Mouse (Mus musculus) midbrain, embryonic 13.5 days (tissue): ENCODE data around the gene Sptbn4. TPM values are rescaled to one million over a fixed set of nuclear protein-coding genes. Genes with fewer than 3 reads are reported as not detected.

ENCODE experiments used
- ATAC-seq: fragments of 200-750 bp; cut with Nextera tagmentation; 2 replicates; pipeline ENCODE4 v1.8.0; 2017; ENCODE audit warnings: mild to moderate bottlenecking, moderate TSS enrichment, moderate library complexity
- H3K27ac ChIP-seq: fragments of 300-500 bp; sonication (generic); 2 replicates; pipeline ENCODE4 v1.5.1; 2015; ENCODE audit warnings: inconsistent platforms, mild to moderate bottlenecking, moderate library complexity
- H3K27me3 ChIP-seq: fragments of 300-500 bp; sonication (generic); 2 replicates; pipeline ENCODE4 v1.6.1; 2015; ENCODE audit warnings: mild to moderate bottlenecking, inconsistent platforms
- H3K36me3 ChIP-seq: fragments of 300-500 bp; sonication (generic); 2 replicates; pipeline ENCODE4 v1.6.1; 2015; ENCODE audit warnings: mild to moderate bottlenecking, inconsistent platforms
- H3K4me1 ChIP-seq: fragments of 300-500 bp; sonication (generic); replicated peaks from 2 replicates; pipeline ENCODE4 v1.6.1; 2015; ENCODE audit warnings: inconsistent platforms
- H3K4me2 ChIP-seq: fragments of 300-500 bp; sonication (generic); replicated peaks from 2 replicates; pipeline ENCODE4 v1.6.1; 2015; ENCODE audit warnings: moderate library complexity, mild to moderate bottlenecking, inconsistent platforms
- H3K4me3 ChIP-seq: fragments of 300-500 bp; sonication (generic); replicated peaks from 2 replicates; pipeline ENCODE4 v1.5.1; 2015; ENCODE audit warnings: mild to moderate bottlenecking, inconsistent platforms
- H3K9ac ChIP-seq: fragments of 300-500 bp; sonication (generic); replicated peaks from 2 replicates; pipeline ENCODE4 v1.6.1; 2015; ENCODE audit warnings: mild to moderate bottlenecking, inconsistent platforms
- H3K9me3 ChIP-seq: fragments of 300-500 bp; sonication (generic); 2 replicates; pipeline ENCODE4 v1.6.1; 2016; ENCODE audit warnings: mild to moderate bottlenecking, inconsistent platforms
- WGBS: fragments of 180-500 bp; shearing (Covaris S2); methylation state at CpG from one replicate; pipeline ENCODE4 v1.1.7; 2015; 5-methylcytosine and 5-hydroxymethylcytosine counted together
- polyA plus RNA-seq: library from polyadenylated mRNA; unstranded; fragments of >200 nt; fragmentation: Nextera tagmentation; extraction: Ambion mirVana; gene quantifications from 2 replicates; pipeline ENCODE4 v1.2.1, GENCODE M21; 2015

The Sptbn4 gene
- polyA plus RNA-seq, 1 experiment from 2014 or later = 2.2 TPM

GRCm38 (mm10) chr7:27396184-27397047 is 51.1 kb downstream of the Sptbn4 start:
- Histone ChIP-seq H3K36me3 (no peaks in the 10 kb centered on the region), H3K4me2 (peak overlapping the region; percentile 78), H3K9me3 (no peaks in the 10 kb centered on the region), H3K27ac (no peak overlapping the region), H3K27me3 (peaks cover 95% of the 10 kb centered on the region), H3K4me1 (peaks cover 14% of the 10 kb centered on the region), H3K4me3 (peak overlapping the region; percentile 52), H3K9ac (peak overlapping the region; percentile 64)
- ATAC-seq = peak; percentile 74
- 2% methylated on average over 21 of the region's 68 CpGs for WGBS

DNA sequence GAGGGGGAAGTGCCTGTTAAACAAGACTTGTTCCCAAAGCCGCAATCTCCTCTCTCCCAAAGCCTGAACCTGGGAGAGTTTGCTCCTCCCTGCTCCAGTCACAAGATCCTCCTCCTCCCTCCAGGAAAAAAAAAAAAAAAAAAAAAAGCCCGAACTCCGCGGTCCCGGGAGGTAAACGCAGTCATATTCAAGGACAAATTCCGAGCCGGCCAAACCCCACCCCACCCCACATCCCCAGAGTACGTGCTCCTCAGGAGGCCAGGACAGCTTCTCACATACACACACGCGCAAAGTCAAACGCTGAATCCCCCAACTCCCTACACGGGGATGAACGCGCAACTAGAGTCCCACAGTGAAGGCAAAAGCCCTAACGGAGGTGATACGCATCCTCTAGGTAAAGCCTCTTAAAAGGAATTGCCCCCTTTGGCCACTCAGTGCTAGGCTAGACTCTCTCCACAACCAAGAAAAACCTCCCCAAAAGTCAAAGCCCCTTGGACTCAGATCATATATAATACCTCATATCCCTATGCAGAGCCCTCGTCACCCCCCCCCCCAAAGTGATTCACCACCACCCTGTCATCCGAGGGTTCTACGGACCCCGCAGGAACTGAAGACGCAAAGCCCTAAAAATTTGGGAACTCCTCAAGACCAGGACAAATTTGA is 51.8 kb downstream of the Sptbn4 start:
- Histone ChIP-seq H3K9ac (peak overlapping the region; percentile 64; the same call in 1 of the 2 replicates), H3K4me1 (peaks cover 14% of the 10 kb centered on the region), H3K9me3 (no peaks in the 10 kb centered on the region), H3K27me3 (peaks cover 95% of the 10 kb centered on the region), H3K36me3 (no peaks in the 10 kb centered on the region), H3K4me3 (peak overlapping the region; percentile 52), H3K4me2 (peak overlapping the region; percentile 78), H3K27ac (no peak overlapping the region)
- 0 out of 2 replicates have a peak, but pooled peaks have one; percentile 21 for ATAC-seq
- 2% methylated on average over 22 of the region's 22 CpGs for WGBS

- ATAC-seq = no peak
- H3K9ac ChIP-seq = no peak overlapping the region
- H3K27me3 ChIP-seq = peaks cover 62% of the 10 kb centered on the region
- H3K9me3 ChIP-seq = no peaks in the 10 kb centered on the region
- no peak overlapping the region for H3K4me3 ChIP-seq
- H3K27ac ChIP-seq = no peak overlapping the region
- WGBS = 49% methylated on average over 16 of the region's 16 CpGs
- H3K4me2 ChIP-seq = no peak overlapping the region
- peaks cover 8% of the 10 kb centered on the region for H3K4me1 ChIP-seq
- no peaks in the 10 kb centered on the region for H3K36me3 ChIP-seq
Observed at GRCm38 (mm10) chr7:27391416-27391815, 56.1 kb downstream of the Sptbn4 start.

GRCm38 (mm10) chr7:27389213-27389612 is 58.3 kb downstream of the Sptbn4 start:
- Histone ChIP-seq H3K27me3 (peaks cover 40% of the 10 kb centered on the region), H3K4me1 (0 out of 2 replicates have a peak, but pooled peaks cover under 1% of the 10 kb centered on the region), H3K9ac (no peak overlapping the region), H3K36me3 (no peaks in the 10 kb centered on the region), H3K27ac (no peak overlapping the region), H3K4me3 (no peak overlapping the region), H3K4me2 (no peak overlapping the region), H3K9me3 (no peaks in the 10 kb centered on the region)
- ATAC-seq = no peak
- WGBS = 75% methylated on average over 6 of the region's 6 CpGs

DNA sequence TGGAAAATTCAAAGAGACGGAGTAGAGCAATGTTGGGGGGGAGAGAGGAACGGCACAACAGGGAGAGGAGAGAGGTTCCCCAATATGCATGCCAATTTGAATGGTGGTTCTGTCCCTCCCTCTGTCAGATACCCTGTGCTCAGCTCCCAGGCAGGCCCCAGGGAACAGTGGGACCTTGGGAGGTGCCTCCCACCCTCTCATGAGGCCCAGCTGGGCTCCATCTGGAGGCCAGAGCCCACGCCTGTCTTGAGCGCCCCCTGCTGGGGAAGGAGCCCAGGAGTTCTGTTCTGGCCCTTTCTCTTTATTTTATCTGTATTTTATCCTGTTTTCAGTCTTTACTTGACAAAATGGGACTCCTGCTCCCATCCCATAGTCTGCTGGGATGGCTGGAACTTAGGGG is 62.8 kb downstream of the Sptbn4 start:
- Histone ChIP-seq H3K27me3 (peaks cover 10% of the 10 kb centered on the region; the same call in 1 of the 2 replicates), H3K4me3 (no peak overlapping the region), H3K4me1 (0 out of 2 replicates have a peak, but pooled peaks cover 3% of the 10 kb centered on the region), H3K36me3 (no peaks in the 10 kb centered on the region), H3K9ac (no peak overlapping the region), H3K4me2 (no peak overlapping the region), H3K9me3 (no peaks in the 10 kb centered on the region), H3K27ac (no peak overlapping the region)
- WGBS = 33% methylated on average over 4 of the region's 4 CpGs
- no peak for ATAC-seq

GRCm38 (mm10) chr7:27384134-27384533 is 63.4 kb downstream of the Sptbn4 start:
- H3K27me3 ChIP-seq = peaks cover 15% of the 10 kb centered on the region
- 64% methylated on average over 5 of the region's 5 CpGs for WGBS
- no peak overlapping the region for H3K4me2 ChIP-seq
- H3K4me1 ChIP-seq = 0 out of 2 replicates have a peak, but pooled peaks cover 3% of the 10 kb centered on the region
- no peaks in the 10 kb centered on the region for H3K36me3 ChIP-seq
- no peaks in the 10 kb centered on the region for H3K9me3 ChIP-seq
- 0 out of 2 replicates have a peak overlapping the region, but pooled peaks have one; percentile 7 for H3K9ac ChIP-seq
- H3K27ac ChIP-seq = no peak overlapping the region
- H3K4me3 ChIP-seq = no peak overlapping the region
- ATAC-seq = no peak

GRCm38 (mm10) chr7:27383233-27383632 is 64.3 kb downstream of the Sptbn4 start:
- Histone ChIP-seq H3K36me3 (no peaks in the 10 kb centered on the region), H3K9me3 (no peaks in the 10 kb centered on the region), H3K9ac (no peak overlapping the region), H3K4me1 (0 out of 2 replicates have a peak, but pooled peaks cover 3% of the 10 kb centered on the region), H3K27ac (no peak overlapping the region), H3K4me2 (no peak overlapping the region), H3K4me3 (no peak overlapping the region), H3K27me3 (peaks cover 21% of the 10 kb centered on the region)
- ATAC-seq = no peak
- 84% methylated on average over 1 of the region's 1 CpGs for WGBS

GRCm38 (mm10) chr7:27381560-27381959 is 65.9 kb downstream of the Sptbn4 start:
- no peak overlapping the region for H3K4me2 ChIP-seq
- WGBS = 61% methylated on average over 4 of the region's 4 CpGs
- peaks cover 35% of the 10 kb centered on the region for H3K27me3 ChIP-seq
- no peak overlapping the region for H3K9ac ChIP-seq
- no peak overlapping the region for H3K4me3 ChIP-seq
- H3K36me3 ChIP-seq = no peaks in the 10 kb centered on the region
- no peak overlapping the region for H3K27ac ChIP-seq
- no peaks in the 10 kb centered on the region for H3K9me3 ChIP-seq
- no peak for ATAC-seq
- 0 out of 2 replicates have a peak, but pooled peaks cover 3% of the 10 kb centered on the region for H3K4me1 ChIP-seq

GRCm38 (mm10) chr7:27381009-27381408 is 66.5 kb downstream of the Sptbn4 start:
- Histone ChIP-seq H3K4me2 (no peak overlapping the region), H3K9me3 (no peaks in the 10 kb centered on the region), H3K27ac (no peak overlapping the region), H3K27me3 (peaks cover 40% of the 10 kb centered on the region), H3K4me3 (no peak overlapping the region), H3K9ac (no peak overlapping the region), H3K36me3 (no peaks in the 10 kb centered on the region), H3K4me1 (0 out of 2 replicates have a peak, but pooled peaks cover 3% of the 10 kb centered on the region)
- ATAC-seq = no peak
- 59% methylated on average over 1 of the region's 1 CpGs for WGBS

DNA sequence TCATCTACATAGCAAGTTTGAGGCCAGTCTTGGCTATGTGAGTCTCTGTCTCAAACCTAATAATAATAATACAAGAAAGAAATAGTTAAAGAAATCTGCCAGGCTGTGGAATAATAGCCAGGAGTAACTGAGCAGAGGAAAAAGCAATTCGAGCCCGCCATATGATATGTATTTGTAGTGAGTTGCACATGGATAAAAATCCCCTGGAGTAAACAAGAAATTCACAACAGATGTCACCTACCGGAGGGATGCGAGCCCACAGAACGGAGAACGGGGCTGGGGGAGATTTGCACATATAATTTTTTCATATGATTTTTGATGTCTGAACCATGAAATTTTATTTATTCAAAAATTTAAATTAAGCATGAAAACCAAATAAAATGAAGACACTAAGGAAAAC is 67.7 kb downstream of the Sptbn4 start:
- Histone ChIP-seq H3K9ac (no peak overlapping the region), H3K4me3 (no peak overlapping the region), H3K4me1 (0 out of 2 replicates have a peak, but pooled peaks cover 6% of the 10 kb centered on the region), H3K4me2 (no peak overlapping the region), H3K27me3 (peaks cover 51% of the 10 kb centered on the region), H3K36me3 (no peaks in the 10 kb centered on the region), H3K27ac (no peak overlapping the region), H3K9me3 (no peaks in the 10 kb centered on the region)
- ATAC-seq = no peak
- WGBS = 79% methylated on average over 6 of the region's 6 CpGs

DNA sequence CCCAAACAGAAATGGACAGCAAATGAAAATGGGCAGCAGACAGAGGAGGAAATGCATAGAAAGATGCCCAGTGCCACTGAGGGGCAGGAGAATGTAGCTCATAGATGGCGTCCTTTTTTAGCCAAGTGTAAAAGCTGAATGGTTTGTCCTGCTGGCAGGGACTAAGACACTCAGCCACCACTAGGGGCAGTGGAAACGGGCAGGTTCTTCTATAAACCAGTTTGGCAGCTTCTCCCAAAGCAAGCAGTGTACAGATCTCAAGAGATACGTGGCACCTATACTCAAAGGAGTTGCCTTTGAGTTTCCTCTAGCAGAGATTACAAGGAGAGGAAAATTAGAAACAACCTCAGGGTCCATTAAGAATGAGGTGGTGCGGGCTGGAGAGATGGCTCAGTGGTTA is 69.1 kb downstream of the Sptbn4 start:
- Histone ChIP-seq H3K27ac (no peak overlapping the region), H3K9ac (no peak overlapping the region), H3K4me2 (no peak overlapping the region), H3K36me3 (no peaks in the 10 kb centered on the region), H3K9me3 (no peaks in the 10 kb centered on the region), H3K27me3 (peaks cover 64% of the 10 kb centered on the region), H3K4me3 (no peak overlapping the region), H3K4me1 (0 out of 2 replicates have a peak, but pooled peaks cover 3% of the 10 kb centered on the region)
- 21% methylated on average over 4 of the region's 4 CpGs for WGBS
- ATAC-seq = no peak

DNA sequence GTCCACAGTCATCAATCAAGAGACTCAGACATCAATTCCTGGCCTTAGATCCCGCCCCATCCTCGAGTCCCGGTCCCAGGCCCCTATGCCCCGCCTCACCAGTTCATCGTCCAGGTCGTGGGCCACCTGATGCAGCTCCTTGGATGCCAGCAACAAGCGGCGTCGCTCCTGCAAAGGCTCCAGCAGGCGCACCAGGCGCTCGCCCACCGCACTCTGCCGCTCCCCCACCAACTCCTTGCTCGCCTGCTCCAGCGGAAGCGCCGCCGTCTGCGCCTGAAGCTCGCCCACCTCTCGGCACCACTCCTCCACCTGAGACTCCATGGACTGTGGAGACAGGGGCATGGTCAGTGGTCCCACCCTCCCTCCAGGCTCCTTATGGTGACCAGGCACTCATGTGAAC is 72.2 kb downstream of the Sptbn4 start:
- Histone ChIP-seq H3K36me3 (no peaks in the 10 kb centered on the region), H3K27ac (no peak overlapping the region), H3K27me3 (peaks cover 86% of the 10 kb centered on the region), H3K9ac (no peak overlapping the region), H3K4me1 (peaks cover 8% of the 10 kb centered on the region), H3K4me2 (peak overlapping the region; percentile 25), H3K9me3 (0 out of 2 replicates have a peak, but pooled peaks cover 2% of the 10 kb centered on the region), H3K4me3 (no peak overlapping the region)
- ATAC-seq = no peak
- WGBS = 2% methylated on average over 22 of the region's 22 CpGs
